Mouse (Mus musculus): ENCODE measurements at regions not wholly inside any gene's neighbourhood (a gene's known extent, or its start where the extent isn't known, plus 50 kb on each side); places are given as distances from the start of the nearest gene placed in this dataset.

DNA sequence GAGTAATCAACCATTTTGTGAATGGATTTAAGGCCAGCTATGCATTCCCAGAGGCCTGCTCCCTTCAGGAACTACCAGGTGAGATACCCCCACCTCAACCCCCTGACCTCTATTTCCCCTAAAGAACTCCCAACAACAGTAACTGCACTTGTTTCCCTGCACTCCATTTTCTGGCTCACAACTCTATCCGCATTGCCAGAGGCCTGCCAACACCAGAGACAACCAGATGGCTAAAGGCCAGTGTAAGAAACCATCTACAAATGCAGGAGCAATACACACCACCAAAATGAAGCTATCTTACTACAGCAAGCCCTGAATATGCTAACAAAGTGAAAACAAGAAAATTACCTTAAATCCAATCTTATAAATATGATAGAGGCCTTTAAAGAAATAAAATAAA is 77.7 kb upstream of the Slc13a1 start:
- H3K4me2 ChIP-seq, result no peak overlapping the region
- no peaks in the 10 kb centered on the region for H3K36me3 ChIP-seq
- no peak for ATAC-seq (ENCODE audit: insufficient number of reproducible peaks, low FRiP score, low TSS enrichment, low read depth)
- H3K27ac ChIP-seq, result no peak overlapping the region
- no peak overlapping the region for H3K9ac ChIP-seq
- H3K9me3 ChIP-seq, result no peaks in the 10 kb centered on the region
- H3K4me1 ChIP-seq, result no peaks in the 10 kb centered on the region
- 91% methylated on average over 1 of the region's 1 CpGs for WGBS
- no peak overlapping the region for H3K4me3 ChIP-seq
- H3K27me3 ChIP-seq, result no peaks in the 10 kb centered on the region

DNA sequence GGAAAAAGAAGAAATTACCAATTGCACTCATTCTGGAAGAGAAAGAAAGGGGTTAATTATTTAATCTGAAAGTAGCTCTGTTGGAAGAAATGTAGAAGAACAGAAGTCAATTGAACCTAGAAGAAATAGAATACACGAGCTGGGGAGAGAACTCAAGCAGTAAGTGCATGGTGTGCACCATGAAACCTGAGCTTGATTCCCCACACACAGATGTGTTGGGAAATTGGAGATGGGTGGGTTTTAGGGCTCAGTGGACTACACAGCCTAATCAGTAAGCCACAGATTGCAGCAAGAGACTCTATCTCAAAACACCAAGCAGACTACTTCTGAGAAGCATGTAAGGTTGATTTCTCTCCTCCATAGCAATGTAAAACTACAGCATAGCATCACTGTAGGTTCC is 70.6 kb upstream of the Slc13a1 start:
- WGBS, result 18% methylated on average over 1 of the region's 1 CpGs
- H3K36me3 ChIP-seq, result no peaks in the 10 kb centered on the region
- H3K9ac ChIP-seq, result no peak overlapping the region
- no peaks in the 10 kb centered on the region for H3K4me1 ChIP-seq
- H3K27ac ChIP-seq, result no peak overlapping the region
- no peaks in the 10 kb centered on the region for H3K27me3 ChIP-seq
- no peak overlapping the region for H3K4me3 ChIP-seq
- no peaks in the 10 kb centered on the region for H3K9me3 ChIP-seq
- no peak for ATAC-seq (ENCODE audit: insufficient number of reproducible peaks, low FRiP score, low TSS enrichment, low read depth)
- H3K4me2 ChIP-seq, result no peak overlapping the region

DNA sequence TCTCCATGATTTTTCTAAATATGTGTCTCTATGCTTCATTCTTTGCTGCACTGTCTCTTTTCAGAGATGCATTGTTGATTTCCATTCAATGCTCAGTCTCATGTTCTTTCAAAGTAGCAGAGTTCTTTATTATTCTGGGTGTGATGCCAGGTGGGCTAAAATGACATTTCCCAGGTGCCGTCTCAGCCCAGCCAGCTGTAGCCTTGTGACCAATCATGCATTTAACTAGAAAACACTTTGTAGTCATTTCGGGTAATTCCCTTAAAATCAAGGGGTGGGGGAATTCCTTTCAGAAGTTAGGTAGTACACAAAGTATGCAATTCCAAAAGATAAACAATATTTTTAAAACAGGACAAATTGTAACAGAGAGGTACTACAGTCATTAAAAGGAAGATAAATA is 70.2 kb upstream of the Slc13a1 start:
- H3K27me3 ChIP-seq, result no peaks in the 10 kb centered on the region
- no peaks in the 10 kb centered on the region for H3K36me3 ChIP-seq
- ATAC-seq (ENCODE audit: insufficient number of reproducible peaks, low FRiP score, low TSS enrichment, low read depth), result no peak
- no peak overlapping the region for H3K9ac ChIP-seq
- WGBS, result 35% methylated on average over 2 of the region's 2 CpGs
- no peak overlapping the region for H3K27ac ChIP-seq
- H3K4me2 ChIP-seq, result no peak overlapping the region
- H3K4me3 ChIP-seq, result no peak overlapping the region
- H3K4me1 ChIP-seq, result no peaks in the 10 kb centered on the region
- no peaks in the 10 kb centered on the region for H3K9me3 ChIP-seq

DNA sequence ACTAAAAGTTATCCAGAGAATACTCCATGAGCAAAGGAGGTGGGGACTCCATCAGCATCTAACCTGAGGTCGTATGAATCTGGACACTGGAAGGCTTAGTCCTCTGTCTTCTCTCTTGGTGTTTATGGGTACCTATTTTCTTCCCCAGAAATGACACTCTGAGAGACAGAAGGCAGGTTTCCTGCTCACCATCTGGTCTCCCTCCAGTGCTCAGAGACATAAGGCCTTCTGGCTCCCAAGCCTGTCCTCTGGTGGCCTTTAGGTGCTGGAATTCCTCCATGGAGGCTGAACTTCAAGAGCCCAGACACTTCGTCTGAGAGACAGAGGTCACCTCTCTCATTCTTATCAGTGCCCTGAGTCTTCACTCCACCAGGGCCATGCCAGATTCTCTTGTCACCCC is 65.7 kb upstream of the Slc13a1 start:
- Histone ChIP-seq H3K4me1 (no peaks in the 10 kb centered on the region), H3K36me3 (no peaks in the 10 kb centered on the region), H3K9ac (no peak overlapping the region), H3K9me3 (no peaks in the 10 kb centered on the region), H3K4me2 (no peak overlapping the region), H3K27ac (no peak overlapping the region), H3K4me3 (no peak overlapping the region), H3K27me3 (no peaks in the 10 kb centered on the region)
- 75% methylated on average over 2 of the region's 2 CpGs for WGBS
- ATAC-seq (ENCODE audit: insufficient number of reproducible peaks, low FRiP score, low TSS enrichment, low read depth), result no peak

DNA sequence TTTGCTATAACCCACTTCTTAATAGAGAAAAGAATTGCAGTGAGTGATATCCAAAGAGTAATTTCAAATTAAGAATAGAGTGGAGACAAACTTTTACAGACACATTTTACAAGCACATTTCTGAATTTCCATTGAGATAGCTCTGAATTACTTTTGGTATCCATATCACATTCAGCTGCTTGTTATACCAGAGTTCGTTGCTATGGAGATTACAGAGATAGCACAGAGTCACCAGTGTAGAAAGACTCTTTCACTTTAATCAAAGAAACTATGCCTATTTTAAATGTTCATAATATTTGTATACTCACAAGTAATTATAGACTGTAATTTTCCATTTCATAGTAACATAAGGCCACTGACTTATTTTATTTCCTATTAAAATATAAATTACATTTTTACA is 52.7 kb upstream of the Slc13a1 start:
- H3K4me3 ChIP-seq, result no peak overlapping the region
- H3K9me3 ChIP-seq, result no peaks in the 10 kb centered on the region
- no peak overlapping the region for H3K9ac ChIP-seq
- H3K27ac ChIP-seq, result no peak overlapping the region
- no peaks in the 10 kb centered on the region for H3K4me1 ChIP-seq
- no peak for ATAC-seq (ENCODE audit: insufficient number of reproducible peaks, low FRiP score, low TSS enrichment, low read depth)
- H3K27me3 ChIP-seq, result no peaks in the 10 kb centered on the region
- H3K4me2 ChIP-seq, result no peak overlapping the region
- WGBS, result 85% methylated on average over 1 of the region's 1 CpGs
- no peaks in the 10 kb centered on the region for H3K36me3 ChIP-seq

DNA sequence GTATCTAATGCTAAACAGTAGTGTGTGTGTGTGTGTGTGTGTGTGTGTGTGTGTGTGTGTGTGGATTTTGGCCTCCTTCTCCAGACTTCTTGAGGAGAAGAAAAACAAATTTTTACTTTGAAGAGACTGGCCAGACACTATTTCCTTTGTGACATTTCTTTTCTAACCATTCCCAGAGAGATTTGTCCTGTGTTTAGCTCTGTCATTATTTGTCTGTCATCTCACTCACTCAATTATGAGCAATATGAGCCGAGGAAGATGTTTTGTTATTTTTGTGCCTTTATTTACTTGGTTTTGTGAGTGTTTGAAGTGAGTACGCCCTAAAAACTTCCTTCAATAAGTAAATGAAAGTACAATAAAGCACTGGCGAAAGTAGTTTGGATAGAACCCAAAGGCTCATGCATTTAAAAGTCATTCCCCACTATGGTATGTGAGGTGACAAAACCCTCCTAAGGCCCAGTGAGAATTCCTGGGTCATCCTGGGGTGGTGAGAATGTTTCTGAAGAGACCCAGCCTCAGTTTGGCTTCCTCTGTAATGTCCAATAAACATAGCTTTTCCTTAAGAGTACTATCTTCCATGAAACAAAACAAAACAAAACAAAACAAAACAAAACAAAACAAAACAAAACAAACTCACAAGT is 52.1 kb upstream of the Slc13a1 start:
- Histone ChIP-seq H3K9ac (no peak overlapping the region), H3K27me3 (no peaks in the 10 kb centered on the region), H3K36me3 (no peaks in the 10 kb centered on the region), H3K4me2 (no peak overlapping the region), H3K27ac (no peak overlapping the region), H3K4me3 (no peak overlapping the region), H3K9me3 (no peaks in the 10 kb centered on the region), H3K4me1 (no peaks in the 10 kb centered on the region)
- no peak for ATAC-seq (ENCODE audit: insufficient number of reproducible peaks, low FRiP score, low TSS enrichment, low read depth)
- 71% methylated on average over 3 of the region's 3 CpGs for WGBS

Data from limb, embryonic 15.5 days (tissue).